Mouse (Mus musculus): ENCODE measurements around the gene Arhgap17.
A peak's percentile ranks its signal among the peaks of the same experiment; 100 is the strongest.

Gene Arhgap17

GRCm38 (mm10) chr7:123341896-123342295 lies 27.8 kb downstream of the Arhgap17 start:
- no peak for DNase-seq (ENCODE audit: low read depth)

DNA sequence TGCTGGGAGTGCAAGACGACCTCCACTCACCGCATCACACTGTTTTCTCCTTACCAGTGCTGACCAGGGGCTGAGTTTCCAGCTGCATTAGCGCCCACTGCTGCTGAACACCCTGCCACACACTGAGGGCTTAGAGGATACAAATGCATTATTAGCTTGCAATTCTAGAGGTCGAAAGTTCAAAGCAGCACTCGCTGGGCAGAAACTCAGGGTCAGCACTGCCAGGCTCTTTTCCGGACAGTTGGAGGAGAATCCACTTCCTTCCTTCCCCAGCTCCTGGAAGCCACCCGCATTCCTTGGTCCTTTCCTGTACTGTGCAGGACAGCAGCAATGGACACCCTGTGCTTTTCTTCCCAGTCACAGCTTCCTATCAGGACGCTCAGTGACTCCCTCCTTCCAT lies 31.4 kb downstream of the Arhgap17 start:
- no peak for DNase-seq (ENCODE audit: low read depth)

DNA sequence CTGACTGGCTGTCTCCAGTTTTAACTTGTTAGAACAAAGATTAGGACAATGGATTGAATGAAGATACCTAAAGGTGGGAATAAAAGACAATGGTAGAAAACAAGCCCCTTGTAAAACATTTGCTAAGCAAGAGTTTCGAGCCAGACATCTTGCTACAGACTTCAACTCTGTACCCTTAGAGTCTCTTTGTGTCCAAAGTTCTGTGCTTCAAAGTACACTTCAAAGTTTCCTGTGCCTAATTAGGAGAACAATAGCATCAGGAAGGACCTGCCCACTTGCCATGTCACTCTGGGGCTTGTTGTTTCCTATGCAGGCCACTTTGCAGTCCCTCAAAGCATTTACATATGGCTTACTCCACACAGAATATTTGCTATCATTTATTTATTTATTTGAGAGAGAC lies 33.4 kb downstream of the Arhgap17 start:
- DNase-seq (ENCODE audit: low read depth) = peak; percentile 46

DNA sequence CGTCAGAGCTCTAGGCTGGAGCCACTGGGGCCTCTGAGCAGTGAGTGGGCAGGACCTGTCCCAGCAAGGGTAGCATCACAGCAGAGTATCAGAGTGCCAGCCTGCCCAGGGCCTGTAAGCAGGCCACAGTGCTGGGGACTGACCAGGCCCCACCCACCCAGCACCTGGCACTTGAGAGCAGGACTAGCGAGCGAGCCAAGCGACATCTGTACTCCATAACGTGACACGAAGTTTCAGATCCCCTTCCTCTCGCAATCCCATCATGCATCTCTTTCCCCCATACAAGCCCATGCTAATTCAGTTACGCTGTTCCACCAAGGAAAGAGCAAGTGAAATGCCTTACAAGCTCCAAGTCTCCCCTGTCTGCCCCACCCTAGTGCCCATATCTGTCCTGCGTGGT lies 39.2 kb downstream of the Arhgap17 start:
- no peak for DNase-seq (ENCODE audit: low read depth)

DNA sequence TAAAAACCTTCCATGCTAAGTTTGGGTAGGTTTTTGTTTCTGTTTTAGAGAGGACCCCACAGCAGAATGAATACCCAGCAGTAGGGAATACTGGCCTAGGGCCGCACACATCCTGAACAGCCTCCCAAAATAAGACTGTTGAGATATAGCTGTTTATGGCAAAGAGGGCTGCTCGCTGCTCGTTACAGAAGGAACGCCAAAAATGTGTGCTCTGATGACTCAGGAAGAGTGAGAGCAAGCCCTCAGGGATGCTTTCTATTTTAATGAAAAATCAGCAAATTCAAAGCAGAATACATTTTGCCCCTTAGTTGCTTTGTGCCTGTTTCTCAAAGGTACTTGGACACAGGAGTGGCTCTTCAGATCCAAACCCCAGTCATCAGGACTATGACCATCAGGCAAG lies 41.8 kb downstream of the Arhgap17 start:
- no peak for DNase-seq (ENCODE audit: low read depth)

DNA sequence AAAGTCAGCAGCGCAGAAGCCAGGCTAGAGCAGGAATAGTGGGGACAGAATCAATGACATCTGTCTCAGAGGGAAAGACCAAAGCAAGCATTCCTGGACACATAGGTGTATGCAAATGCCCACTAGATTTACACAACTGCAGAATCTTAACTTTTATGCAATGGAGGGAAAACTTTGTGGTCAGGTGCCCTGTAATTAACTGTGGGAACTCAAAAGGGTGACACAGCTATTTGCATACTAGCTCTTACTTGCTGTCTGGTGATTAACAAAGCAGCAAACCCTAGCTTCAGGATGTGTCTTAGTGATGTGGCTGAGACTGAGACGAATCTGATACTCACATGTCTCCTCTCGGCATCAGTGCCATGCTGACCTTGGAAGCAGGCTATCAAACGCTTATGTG lies 42.8 kb downstream of the Arhgap17 start:
- DNase-seq (ENCODE audit: low read depth) = no peak

DNA sequence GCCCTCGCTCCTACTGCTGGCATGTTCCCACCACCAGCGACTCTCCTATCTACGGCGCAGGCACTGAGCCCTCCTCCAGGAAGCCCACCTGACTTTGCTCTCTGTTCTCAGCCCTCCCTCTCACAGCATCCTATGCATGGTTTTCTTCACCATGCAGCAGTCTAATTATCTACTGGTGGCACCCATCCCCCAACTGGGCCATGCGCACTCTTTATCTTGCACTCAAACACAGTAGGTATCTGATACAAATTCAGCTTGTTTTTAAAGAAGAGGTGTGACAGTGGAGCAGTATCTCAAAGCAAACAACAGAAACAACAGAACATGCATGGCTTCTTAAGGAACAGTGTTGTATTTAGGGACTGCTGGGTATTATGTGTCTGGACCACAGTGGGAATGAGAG lies 43.7 kb downstream of the Arhgap17 start:
- no peak for DNase-seq (ENCODE audit: low read depth)

GRCm38 (mm10) chr7:123324105-123324504 lies 45.6 kb downstream of the Arhgap17 start:
- no peak for DNase-seq (ENCODE audit: low read depth)

DNA sequence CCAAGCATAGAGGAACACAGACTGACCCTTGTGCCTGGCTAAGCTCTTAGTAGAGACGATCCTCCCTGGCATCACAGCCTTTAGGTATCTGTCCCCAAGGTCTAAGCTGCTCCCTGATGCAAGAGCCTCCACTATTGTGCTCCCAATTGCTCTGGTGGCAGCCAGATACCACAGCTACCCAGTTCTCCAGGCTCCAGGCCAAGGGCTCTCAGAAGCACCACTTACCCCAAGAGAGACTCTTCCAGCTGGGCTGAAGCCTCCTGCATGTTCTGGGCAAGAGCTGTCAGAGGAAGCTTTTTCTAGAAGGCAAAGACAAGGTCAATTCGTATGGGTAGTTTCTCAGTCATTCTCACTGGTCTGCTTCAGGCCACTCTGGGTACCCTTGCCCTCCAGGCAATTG lies 46.3 kb downstream of the Arhgap17 start:
- DNase-seq (ENCODE audit: low read depth) = no peak

- peak; percentile 91 for DNase-seq (ENCODE audit: low read depth)
Measured at GRCm38 (mm10) chr7:123322452-123323121, 47.1 kb downstream of the Arhgap17 start.

DNA sequence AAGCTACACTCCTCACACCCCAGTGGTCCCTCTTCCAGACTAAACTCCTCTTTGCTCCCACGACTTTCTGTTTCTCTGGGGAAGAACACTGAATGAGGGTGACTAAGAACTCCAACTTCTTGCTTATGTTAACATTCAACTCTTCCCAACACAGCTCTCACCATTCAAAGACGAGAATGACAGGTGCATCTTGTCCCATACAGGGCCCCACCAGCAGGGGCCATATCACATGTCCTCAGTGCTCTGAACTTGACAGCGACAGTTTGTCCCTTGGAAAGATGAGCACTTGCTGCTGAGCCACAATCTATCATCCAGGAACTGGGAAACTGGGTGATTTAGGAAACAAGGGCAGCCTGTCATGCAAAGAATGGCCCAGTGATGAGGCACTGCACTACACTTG lies 57.0 kb downstream of the Arhgap17 start:
- no peak for DNase-seq (ENCODE audit: low read depth)

GRCm38 (mm10) chr7:123311836-123312235 lies 57.9 kb downstream of the Arhgap17 start:
- no peak for DNase-seq (ENCODE audit: low read depth)

GRCm38 (mm10) chr7:123307887-123308558 lies 61.7 kb downstream of the Arhgap17 start:
- no peak for DNase-seq (ENCODE audit: low read depth)

GRCm38 (mm10) chr7:123307236-123307635 lies 62.5 kb downstream of the Arhgap17 start:
- no peak for DNase-seq (ENCODE audit: low read depth)

- DNase-seq (ENCODE audit: low read depth) = no peak
Measured at GRCm38 (mm10) chr7:123305397-123305796, 64.3 kb downstream of the Arhgap17 start.

- peak; percentile 52 for DNase-seq (ENCODE audit: low read depth)
Measured at GRCm38 (mm10) chr7:123300258-123300657, 69.5 kb downstream of the Arhgap17 start.

DNA sequence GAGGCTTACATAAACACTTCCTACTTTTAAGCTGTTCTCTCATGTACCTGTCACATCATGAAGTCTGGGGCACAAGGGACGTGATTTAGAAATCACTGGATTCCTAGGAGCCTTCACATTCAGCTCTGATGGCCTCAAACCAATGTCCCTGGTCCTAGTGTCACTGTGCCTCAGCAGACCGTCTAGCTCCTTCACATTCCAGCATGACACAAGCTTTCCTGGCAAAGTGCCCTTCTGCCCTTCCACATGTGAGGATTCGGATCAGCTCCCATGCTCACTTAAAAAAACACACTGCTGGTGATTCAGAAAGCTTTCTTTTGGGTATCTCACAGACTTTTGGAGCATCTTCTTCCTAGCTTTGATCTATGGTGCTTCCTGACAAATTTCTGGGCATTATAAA lies 71.5 kb downstream of the Arhgap17 start:
- DNase-seq (ENCODE audit: low read depth) = no peak

- DNase-seq (ENCODE audit: low read depth) = no peak
Measured at GRCm38 (mm10) chr7:123296097-123296496, 73.6 kb downstream of the Arhgap17 start.

- no peak for DNase-seq (ENCODE audit: low read depth)
Measured at GRCm38 (mm10) chr7:123295423-123295822, 74.3 kb downstream of the Arhgap17 start.

DNA sequence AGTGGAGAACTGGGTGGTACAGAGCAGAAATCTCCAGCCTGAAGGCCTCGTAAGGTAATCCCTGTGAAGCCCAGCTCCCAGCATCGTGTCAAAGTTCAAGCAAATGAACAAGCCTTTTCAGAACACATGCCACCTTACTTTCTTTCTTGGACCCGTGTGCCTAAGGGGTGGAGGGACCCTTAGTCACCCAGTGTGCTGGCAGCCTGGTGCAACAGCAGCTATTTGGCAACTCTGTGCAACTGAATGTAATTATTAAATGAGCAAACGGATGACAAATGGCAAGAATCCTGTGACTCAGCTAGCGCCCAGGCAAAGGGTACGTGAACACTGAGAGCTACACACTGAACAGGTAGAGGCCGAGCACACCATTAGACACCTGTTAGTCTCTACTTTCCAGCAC lies 75.8 kb downstream of the Arhgap17 start:
- DNase-seq (ENCODE audit: low read depth) = peak; percentile 57

- no peak for DNase-seq (ENCODE audit: low read depth)
Measured at GRCm38 (mm10) chr7:123291942-123292341, 77.8 kb downstream of the Arhgap17 start.

GRCm38 (mm10) chr7:123289176-123289575 lies 80.5 kb downstream of the Arhgap17 start:
- no peak for DNase-seq (ENCODE audit: low read depth)

GRCm38 (mm10) chr7:123287903-123288302 lies 81.8 kb downstream of the Arhgap17 start:
- no peak for DNase-seq (ENCODE audit: low read depth)

GRCm38 (mm10) chr7:123285896-123286295 lies 83.8 kb downstream of the Arhgap17 start:
- DNase-seq (ENCODE audit: low read depth) = no peak

Data from 416B (cell line).